Mouse (Mus musculus): ENCODE measurements around the gene Dnajc2. TPM values are rescaled to one million over a fixed set of nuclear protein-coding genes. Genes with fewer than 3 reads are reported as not detected.

Gene Dnajc2
- 5.3 and 7.1 TPM in 2 replicates for polyA plus RNA-seq (2012; rRNA removed)

DNA sequence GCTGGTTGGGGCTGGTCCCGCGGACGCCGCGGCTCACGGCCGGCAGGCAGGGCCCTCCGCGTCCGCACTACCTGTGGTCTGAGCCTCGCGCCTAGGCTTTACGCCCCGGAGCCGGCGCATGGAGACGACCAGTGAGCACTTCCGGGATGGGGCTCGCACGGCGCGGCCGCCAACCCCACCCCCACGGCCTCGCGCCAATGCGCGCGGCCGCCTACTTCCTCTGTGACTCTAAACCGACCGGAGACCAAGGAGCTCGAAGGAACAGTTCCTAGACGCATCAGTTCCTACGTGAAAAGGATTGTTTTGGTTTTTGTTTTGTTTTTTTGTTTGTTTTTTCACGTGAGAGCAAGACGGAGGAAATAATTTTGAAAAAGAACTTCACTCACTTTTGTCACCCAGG, at the start of gene Dnajc2, which contains the start of gene Psmc2:
TSS of gene Dnajc2 (minus strand) at position 199 of the 400 bp plus-strand sequence.
TSS of gene Psmc2 (plus strand) at position 231 of the 400 bp plus-strand sequence.
- peak; percentile 46 for DNase-seq (ENCODE audit: low read depth)

DNA sequence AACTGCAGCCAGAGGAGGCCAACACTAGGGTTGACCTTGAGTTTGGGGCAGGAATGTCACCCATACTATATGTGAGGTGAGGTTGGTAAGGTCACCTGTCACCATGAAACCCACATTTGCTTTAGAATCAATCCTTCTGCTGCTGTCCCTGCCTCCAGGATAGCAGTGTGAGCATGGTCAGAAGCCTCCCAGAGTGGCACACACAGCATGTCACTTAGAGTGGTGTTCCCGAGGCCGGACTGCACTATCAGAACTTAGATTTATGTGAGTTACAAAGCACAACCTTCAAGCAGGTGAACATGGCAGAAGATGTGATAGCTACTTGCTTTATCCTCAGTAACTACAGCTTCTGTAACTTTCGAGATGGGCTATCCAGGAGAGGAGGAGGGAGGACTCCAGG, 46.7 kb upstream of the Dnajc2 start:
- DNase-seq (ENCODE audit: low read depth), result no peak

DNA sequence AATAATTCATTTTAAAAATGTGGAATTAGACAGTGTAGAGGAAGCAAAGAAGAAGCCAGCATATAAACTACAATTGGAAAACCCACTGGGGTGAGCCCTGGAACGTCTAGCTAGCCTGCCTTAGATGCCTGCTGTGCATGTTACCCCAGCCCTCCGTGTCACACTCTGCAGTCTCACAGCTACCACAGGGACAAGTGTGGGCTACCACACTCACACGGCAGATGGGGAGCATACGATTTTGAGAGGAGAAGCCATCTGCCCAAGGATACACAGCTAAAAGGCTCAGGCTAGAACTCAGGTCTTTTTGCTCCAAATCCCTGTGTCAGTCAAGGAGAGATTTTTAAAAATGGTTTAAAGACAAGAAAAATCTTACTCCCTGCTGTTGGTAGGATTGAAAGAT, 43.8 kb upstream of the Dnajc2 start:
- DNase-seq (ENCODE audit: low read depth), result no peak

DNA sequence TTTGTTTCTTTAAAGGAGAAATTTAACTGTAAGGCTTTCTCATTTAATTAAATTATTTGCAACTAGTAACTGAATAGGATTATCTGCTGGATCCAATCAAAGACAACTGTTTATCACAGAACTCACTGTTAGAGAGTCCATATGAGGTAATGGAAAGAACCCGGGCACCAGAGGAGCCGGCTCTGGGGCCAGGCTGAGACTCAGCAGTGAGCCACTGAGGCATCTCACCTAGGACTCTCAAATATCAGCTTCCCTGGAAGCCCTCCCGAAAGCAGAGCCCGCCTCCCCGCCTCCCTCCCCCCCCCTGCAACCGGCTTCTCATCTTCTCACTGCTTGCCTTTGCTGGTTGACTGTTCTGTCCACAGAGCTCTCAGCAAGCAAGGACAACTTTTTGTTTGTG, 42.6 kb upstream of the Dnajc2 start:
- no peak for DNase-seq (ENCODE audit: low read depth)

DNA sequence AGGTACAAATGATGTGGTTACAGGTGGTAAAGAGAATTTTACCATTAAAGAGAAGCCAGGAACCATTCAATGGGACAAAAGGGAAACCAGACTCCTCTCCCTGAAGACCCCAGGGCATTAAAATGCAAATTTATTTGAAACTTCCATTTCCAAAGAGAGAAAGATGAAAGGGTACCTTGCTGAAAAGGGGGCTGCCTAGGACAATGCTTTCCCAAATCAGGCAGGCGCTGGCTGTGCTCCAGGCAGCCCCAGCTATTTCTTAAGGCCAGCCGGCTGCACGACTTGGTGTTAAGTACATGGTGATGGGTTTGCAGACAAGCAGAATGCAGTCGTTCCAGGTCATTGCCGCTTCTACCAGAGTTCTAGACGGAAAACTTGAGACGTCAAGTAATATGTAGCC, 41.3 kb upstream of the Dnajc2 start:
- no peak for DNase-seq (ENCODE audit: low read depth)

DNA sequence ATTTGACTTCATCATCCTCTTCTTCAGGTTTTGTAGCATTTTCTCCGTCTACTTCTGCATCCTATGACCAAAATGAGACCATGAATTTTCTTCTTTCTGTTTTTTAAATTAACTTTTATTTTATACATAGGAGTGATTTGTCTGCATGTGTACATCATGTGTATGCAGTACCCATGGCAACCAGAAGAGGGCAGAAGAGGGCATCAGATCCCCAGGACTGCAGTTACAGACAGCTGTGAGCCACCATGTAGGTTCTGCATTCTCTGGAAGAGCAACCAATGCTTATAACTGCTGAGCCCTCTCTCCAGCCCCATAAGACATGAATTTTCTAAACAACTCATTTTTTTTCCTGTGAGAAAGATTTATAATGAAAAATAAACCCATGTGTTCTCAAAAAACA, 28.9 kb upstream of the Dnajc2 start:
- no peak for DNase-seq (ENCODE audit: low read depth)

DNA sequence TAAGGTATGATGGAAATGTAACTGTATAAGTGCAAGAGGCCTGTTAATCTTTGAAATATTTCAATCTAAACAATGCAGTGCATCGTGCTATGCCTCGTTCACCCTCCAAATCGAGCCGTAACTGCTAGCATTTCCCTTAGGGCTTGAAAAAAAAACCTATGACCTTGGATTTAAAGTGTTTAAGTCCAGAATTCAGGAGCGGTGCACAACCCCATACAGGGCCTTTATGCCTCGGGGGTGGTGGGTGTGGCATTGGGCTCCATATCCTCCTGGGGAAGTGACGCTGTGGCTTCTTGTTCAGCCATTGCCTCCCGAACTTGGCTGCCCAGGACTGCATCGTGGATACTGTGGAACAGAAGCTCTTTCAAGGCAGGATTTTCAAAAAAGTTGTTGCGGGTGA, 25.9 kb upstream of the Dnajc2 start:
- no peak for DNase-seq (ENCODE audit: low read depth)

DNA sequence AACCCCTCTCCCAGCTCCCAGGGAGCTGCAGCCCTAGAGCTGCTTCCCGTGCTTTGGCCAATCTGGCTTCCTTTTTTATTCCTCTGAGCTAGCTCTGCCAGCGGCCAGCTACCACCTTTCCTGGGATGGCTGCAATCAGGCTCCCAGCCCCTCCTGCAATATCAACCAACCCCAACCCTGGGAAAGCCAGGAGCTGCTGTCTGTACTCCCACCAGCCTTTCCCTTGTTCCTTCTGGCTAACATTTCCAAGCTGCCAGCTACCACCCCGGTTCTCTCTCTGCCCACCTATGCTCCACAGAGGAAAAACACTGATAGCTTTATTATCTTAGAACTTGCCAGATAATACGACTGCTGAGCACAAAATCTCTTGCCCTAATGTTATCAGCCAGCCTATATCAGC, 19.8 kb upstream of the Dnajc2 start:
- no peak for DNase-seq (ENCODE audit: low read depth)

DNA sequence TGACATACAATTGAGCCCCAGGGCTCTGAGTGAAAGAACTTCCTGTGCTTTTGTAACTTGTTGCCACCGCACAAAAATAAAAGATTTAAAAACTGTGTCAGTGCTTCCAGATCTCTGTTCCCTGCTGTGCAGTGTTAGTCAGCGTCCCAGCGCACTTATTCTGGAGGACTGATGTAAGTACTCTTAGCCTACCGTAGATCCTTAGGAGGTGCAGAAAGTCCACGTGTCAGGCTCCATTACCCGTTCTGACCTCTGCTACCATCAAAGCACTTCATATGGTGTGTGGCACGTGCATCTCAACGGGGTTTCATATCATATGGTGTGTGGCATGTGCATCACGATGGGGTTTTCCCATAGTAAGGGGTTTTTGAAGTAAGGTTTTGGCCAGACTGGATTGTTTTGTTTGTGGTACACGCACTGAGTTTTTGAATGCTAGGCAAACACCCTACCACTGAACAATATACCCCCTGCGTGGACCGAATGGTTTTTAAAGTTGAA, 18.7 kb upstream of the Dnajc2 start:
- no peak for DNase-seq (ENCODE audit: low read depth)

DNA sequence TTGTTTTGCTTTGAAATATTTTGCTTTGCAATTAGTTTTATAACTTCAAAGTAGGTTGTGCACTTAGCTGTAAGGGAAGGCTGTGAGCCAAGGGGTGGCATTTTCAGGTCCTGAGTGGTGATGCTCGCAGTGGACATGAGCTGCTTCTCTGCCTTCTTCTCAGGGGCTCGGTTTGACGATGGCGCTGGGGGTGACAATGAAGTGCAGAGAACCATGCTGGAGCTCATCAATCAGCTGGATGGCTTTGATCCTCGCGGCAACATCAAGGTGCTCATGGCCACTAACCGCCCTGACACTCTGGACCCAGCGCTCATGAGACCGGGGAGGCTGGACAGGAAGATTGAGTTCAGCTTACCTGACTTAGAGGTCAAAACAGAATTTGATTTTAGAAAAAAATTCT, 17.9 kb upstream of the Dnajc2 start:
- no peak for DNase-seq (ENCODE audit: low read depth)

DNA sequence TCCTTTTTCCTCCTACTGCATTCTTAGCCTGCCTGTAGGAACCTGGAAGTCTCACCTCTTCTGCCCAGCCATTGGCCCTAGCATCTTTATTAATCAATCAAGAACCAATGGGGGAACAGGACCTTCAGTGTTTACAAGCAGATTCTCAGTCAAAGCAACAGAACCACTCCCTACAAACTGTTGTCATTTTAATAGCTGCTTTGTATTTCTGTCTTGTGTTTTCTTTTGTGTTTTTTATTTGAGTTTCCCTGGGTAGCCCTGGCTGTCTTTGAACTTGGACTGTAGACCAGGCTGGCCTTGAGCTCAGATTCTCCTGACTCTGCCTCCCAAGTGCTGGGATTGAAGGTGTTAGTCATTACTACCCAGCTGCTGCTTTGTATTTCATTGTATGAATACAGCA, 7.1 kb upstream of the Dnajc2 start:
- no peak for DNase-seq (ENCODE audit: low read depth)

DNA sequence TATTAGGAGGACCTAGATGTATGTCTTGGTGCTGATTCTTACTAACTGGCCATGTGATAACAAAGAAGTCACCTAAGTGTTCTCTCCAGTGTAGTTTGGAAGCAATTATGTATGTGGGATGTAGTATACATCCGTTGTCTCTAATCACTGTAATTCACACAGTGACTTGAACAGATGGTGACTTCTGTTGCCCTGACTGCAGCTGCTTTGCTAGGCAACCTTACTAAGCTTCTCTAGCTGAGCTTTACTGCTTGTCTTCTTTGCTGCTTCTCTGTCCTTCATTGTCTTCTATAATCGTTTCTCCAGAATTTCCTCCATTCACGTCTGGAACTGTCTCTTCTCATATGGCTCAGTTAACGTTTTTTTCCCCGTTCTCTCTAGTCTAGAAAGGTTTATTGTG, 4.0 kb upstream of the Dnajc2 start:
- DNase-seq (ENCODE audit: low read depth), result no peak

DNA sequence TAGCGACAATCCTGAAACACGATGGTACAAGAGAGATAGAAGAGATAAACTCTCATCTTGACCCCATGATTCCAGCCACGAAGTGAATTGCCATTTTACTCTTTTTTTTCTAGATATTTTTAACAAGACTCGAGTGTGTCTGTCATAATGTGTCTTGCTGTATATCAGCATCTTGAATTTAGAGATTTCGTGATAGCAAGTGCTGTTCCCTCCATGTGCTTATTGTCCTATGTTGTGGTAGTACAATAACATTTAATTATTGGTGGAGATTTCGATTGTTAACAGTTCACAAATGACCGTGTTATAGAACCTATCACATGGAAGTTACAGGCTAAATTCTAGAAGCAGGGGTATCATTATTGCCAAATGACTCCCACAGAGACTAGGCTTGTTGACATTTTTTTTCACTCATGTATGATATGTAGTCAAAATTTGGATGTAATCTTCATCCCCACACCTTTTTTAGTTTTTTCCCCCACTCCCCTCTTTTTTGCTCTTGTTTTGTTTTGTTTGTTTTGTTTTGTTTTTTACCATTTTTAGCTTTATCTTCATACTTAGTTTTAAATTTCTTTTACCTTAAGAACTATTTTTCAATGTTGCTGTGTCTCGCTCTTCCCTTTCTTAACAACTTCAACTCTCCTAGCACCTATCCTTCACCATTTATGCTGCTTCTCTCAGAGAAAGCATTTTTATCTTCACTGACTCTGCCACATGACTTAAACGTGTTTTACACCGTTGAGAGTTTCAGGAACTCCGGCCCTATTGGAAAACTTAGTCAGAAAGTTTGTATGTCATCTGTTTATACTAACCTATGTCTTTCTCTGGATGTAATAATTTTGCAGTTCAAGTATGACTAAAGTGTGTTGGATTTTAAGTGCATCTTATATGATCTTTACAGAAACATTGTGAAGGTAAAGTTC, 2.4 kb upstream of the Dnajc2 start:
- DNase-seq (ENCODE audit: low read depth), result no peak

DNA sequence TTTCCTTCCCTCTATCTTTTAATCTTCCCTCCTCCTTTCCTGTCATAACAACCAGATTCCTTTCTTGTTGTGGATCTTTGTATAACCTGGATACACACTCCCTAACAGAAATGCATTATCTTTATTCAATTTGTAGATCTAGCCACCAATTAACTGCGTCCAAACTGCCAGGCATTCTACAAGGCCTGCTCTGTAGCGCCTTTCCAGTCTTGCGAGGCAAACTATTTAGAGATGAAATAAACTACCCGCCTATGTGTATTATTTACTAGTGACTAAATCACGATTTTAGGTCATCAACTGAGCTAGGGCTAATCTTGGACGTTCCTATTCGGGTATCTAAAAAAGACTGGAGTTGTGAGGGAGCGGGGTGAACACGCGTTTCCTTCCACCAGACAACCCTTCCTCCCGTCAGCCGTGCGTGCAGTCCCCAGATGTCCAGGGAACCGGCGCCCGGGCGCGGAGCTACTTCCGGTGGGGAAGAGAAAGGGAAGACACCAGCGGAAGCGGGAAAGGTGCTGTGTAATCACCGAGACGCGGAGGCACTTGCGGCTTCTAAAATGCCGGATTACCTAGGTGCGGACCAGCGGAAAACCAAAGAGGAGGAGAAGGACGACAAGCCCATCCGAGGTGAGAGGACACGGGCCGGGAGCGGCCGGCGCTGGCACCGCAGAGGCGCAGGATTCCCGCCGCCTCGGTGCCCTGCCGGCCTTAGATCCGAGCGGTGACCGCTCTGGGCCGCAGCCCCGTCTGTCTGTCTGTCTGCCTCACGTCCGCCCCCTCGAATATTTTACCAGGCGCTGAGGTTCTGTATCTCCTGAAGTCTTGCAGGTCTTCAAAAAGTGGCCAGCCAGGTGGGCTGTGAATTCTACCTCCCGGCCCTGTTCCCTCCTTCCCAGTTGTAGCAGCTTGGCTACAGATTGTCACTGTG, 1.5 kb upstream of the Dnajc2 start:
- peak; percentile 56 for DNase-seq (ENCODE audit: low read depth)

DNA sequence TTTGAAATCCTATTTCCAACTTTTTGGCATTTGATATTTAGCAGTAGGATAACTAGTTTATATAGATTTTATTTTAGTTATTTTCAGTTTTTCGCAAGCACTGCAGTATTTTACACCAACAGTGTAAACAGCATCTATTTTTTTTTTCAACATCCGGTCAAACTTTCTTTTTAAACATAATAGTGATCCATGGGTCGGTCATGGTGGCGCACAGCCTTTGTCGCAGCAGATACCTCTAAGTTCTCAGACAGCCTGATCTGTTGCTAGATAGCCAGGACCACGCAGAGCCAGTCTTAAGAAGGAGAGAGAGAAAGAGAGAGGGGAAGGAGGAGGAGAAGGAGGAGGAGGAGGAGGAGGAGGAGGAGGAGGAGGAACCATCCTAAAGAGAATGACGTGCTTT, 725 bp upstream of the Dnajc2 start:
- no peak for DNase-seq (ENCODE audit: low read depth)

DNA sequence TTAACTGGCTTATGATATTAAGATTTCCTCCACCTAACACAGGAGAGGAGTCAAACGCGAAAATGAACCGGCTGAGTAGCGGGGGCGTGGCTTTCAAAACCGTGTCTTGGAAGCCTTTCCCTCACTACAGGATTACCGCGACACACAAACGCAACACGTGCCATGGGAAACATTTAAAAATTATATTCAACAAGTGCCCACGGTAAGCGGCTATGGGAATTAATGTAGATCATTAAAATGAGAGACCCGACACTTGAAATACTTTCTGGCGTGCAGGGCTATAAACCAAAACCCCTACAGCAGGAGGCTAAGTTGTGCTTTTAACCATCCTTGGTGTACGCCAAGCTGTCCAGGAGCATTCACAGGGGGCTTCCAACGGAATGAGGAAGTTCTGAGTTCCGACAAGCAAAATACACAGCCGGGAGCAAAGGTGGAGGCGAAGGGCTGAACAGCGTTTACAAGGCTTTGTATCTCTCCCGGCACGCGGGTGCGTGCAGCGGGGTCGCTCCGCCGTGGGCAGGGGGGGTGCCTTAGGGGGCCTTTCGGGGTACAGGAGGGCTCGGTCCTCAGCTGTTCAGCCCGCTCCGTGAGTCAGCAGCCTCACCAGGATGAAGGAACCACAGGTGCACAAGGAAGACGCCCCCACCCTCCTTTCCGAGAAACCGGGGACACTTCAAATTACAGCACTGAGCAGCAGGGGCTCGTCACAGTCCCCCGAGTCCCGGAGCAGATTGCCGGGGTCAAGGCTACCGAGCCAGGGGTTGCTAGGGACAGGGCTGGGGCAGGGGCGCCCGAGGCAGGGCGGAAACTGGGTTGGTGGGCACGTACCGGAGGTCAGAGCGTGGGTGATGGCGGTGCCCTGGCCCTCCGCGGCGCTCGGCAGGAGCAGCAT, 644 bp downstream of the Dnajc2 start:
- DNase-seq (ENCODE audit: low read depth), result no peak

DNA sequence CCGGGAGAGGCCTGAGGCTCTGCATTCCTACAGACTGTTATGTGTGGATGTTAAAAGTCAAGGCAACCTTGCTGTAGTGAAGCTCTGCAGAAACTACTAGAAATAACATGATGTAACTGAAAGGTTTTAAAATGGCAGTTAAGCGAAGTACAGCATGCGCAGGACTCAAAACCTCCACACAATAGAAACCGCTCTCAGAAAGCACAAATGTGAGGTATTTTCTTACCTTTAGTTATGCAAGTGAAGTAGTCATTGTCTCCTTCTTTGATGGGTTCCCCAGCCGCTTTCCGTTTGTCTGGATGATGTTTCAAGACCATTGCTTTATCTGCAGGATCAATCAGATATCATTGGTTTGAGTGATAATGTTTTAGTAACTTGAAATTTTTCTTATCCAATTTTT, 8.6 kb downstream of the Dnajc2 start:
- DNase-seq (ENCODE audit: low read depth), result no peak

DNA sequence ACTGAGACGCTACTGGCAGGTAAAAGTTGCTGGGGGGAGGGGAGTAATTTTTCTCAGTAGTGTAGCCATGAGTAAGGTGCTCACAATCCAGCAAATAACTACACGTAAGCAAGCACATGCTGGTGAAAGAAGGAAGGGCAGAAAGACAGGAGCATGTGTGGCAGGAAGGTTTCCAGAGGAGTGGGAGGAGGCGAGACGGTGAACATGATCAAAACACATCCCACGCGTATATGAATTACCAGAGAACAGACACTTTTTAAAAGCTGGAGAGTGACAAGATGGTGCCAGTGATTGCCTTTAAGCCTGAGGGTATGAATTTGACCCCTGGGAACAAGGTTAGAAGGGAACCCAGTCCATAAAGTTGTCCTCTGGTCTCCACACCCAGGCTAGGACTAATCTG, 15.2 kb downstream of the Dnajc2 start:
- DNase-seq (ENCODE audit: low read depth), result no peak

DNA sequence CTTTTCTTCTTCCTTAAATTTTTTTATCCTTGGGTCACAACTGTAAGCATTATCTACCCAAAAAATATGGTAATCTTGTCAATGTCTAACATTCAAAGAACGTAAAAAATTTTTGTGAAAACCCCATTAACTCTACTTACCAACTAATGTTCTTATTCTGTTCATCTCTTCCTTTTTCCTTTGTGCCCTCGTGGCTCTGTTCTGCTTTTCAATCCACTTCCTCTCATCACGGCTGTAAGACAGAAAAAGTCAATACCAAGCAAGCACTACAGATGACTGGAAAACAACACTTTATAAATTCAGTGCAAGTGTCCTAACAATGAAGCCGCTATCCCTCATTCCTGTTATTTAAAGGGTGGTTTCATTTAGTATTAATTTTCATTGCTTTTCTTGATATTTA, 16.5 kb downstream of the Dnajc2 start:
- DNase-seq (ENCODE audit: low read depth), result no peak

DNA sequence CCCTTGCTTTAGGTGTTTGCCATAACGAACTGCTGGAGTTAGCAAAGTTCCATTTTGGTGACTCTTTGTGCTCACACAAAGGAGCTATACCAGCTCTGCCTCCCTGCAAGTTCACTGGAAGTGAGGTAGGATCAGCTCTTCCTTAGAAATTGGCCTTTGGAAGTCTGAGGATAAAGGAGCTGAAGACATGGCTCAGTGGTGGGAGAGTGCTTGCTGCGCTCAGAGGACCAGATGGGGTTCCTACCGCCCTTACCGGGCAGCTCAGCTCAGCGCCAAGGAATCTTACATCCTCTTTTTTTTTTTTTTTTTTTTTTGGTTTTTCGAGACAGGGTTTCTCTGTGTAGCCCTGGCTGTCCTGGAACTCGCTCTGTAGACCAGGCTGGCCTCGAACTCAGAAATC, 39.1 kb downstream of the Dnajc2 start:
- DNase-seq (ENCODE audit: low read depth), result no peak

DNA sequence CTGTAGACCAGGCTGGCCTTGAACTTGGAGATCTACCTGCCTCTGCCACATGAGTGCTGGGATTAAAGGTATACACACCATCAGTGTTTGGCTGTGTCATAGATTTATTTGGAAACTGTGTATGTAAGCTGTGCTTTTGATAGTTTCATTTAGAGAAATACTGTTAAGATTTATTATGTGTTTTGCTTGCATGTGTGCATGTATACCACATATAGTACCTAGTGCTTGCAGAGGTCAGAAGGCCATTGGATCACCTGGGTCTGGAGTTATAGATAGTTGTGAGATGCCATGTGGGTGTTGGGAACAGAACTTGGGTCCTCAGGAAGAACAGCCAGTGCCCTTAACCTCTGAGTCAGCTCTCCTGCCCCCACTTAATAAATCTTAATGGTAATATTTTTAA, 40.4 kb downstream of the Dnajc2 start:
- DNase-seq (ENCODE audit: low read depth), result no peak

All from gonadal fat pad, adult 2 months (tissue).